Mouse (Mus musculus): ENCODE data around the gene Tmprss11e.

GRCm38 (mm10) chr5:86778471-86778870 is 32.9 kb upstream of the Tmprss11e start:
- TF ChIP-seq CTCF (IDR thresholded peaks at IDR 0.05) (no peak), EP300 (IDR thresholded peaks at IDR 0.05; ENCODE audit: insufficient read depth, low read depth, low read length) (no peak), POLR2A (IDR thresholded peaks at IDR 0.05; ENCODE audit: insufficient read depth, low read depth, low read length) (no peak)

Data from heart, adult 2 months (tissue).